Mouse (Mus musculus): ENCODE measurements around the gene Mrm1.

- peak; percentile 87 for TF ChIP-seq CTCF (IDR thresholded peaks at IDR 0.05; ENCODE audit: control insufficient read depth, insufficient read depth, low read length)
- TF ChIP-seq POLR2A (IDR thresholded peaks at IDR 0.05; ENCODE audit: borderline replicate concordance, control insufficient read depth, low read depth, low read length): peak; percentile 80
These were observed 992 bp downstream of the Mrm1 start for GRCm38 (mm10) chr11:84818085-84818960.

Measured in bone marrow, adult 2 months (tissue).